Mouse (Mus musculus) kidney, postnatal 36 days (tissue): ENCODE data around the gene Plxna3.
"Not testable (repeated sequence)": the region's sequence is repeated elsewhere in the genome, so short reads cannot be mapped to it uniquely, and the experiment has no call there.

Source experiments
- DNase-seq, 2 experiments: peaks; one replicate each; pipeline ENCODE4 v3.0.0; 2021 to 2022; ENCODE audit warnings: mixed read lengths in 2 of 2

Gene Plxna3

GRCm38 (mm10) chrX:74328725-74329161, at the start of gene Plxna3:
Gene Plxna3, plus strand, starts transcription at chrX:74329066.
- DNase-seq = peak; percentile 67 to 78

- DNase-seq = no peak
Observed at GRCm38 (mm10) chrX:74281041-74281731, 47.7 kb upstream of the Plxna3 start.

GRCm38 (mm10) chrX:74281732-74282394, 47.0 kb upstream of the Plxna3 start, which contains the start of the genes Taz and Dnase1l1:
Gene Taz, plus strand, starts transcription at chrX:74281912.
Gene Dnase1l1, minus strand, starts transcription at chrX:74282337.
- DNase-seq = peak; percentile 90 to 95

- peak; percentile 89 to 92 for DNase-seq
Observed at GRCm38 (mm10) chrX:74282395-74283091, 46.3 kb upstream of the Plxna3 start.

- DNase-seq = no peak
Observed at GRCm38 (mm10) chrX:74283092-74283437, 45.8 kb upstream of the Plxna3 start.

GRCm38 (mm10) chrX:74293431-74293830, 35.4 kb upstream of the Plxna3 start:
- DNase-seq = no peak

GRCm38 (mm10) chrX:74296538-74297448, 32.1 kb upstream of the Plxna3 start, which contains the start of gene Atp6ap1:
Gene Atp6ap1, plus strand, starts transcription at chrX:74297097.
- peak; percentile 94 to 95 for DNase-seq

- no peak for DNase-seq
Observed at GRCm38 (mm10) chrX:74298348-74298747, 30.5 kb upstream of the Plxna3 start.

GRCm38 (mm10) chrX:74299721-74300120, 29.1 kb upstream of the Plxna3 start:
- no peak for DNase-seq

- peak; percentile 50 to 79 for DNase-seq
Observed at GRCm38 (mm10) chrX:74304867-74305700, 23.8 kb upstream of the Plxna3 start, which contains the start of gene Gdi1. Gene Gdi1, plus strand, starts transcription at chrX:74304998.

- peak; percentile 92 to 94 for DNase-seq
Observed at GRCm38 (mm10) chrX:74312540-74313464, 16.1 kb upstream of the Plxna3 start, which contains the start of gene Fam50a. Gene Fam50a, plus strand, starts transcription at chrX:74313033.

- no peak for DNase-seq
Observed at GRCm38 (mm10) chrX:74329215-74329671, 377 bp downstream of the Plxna3 start.

- DNase-seq = no peak
Observed at GRCm38 (mm10) chrX:74330166-74330930, 1.5 kb downstream of the Plxna3 start.

GRCm38 (mm10) chrX:74352645-74353466, 24.0 kb downstream of the Plxna3 start:
- DNase-seq = no peak

GRCm38 (mm10) chrX:74353467-74353770, 24.6 kb downstream of the Plxna3 start, which contains the start of gene Lage3:
Gene Lage3, minus strand, starts transcription at chrX:74353618.
- peak; percentile 84 to 90 for DNase-seq

GRCm38 (mm10) chrX:74357069-74357468, 28.2 kb downstream of the Plxna3 start:
- not testable (repeated sequence) for DNase-seq

- peak; percentile 30 to 44 for DNase-seq
Observed at GRCm38 (mm10) chrX:74359171-74359570, 30.3 kb downstream of the Plxna3 start.

GRCm38 (mm10) chrX:74367512-74367911, 38.6 kb downstream of the Plxna3 start:
- DNase-seq = no peak
